Mouse (Mus musculus): Measurements from ENCODE around the gene Psmc5.
"Not testable (repeated sequence)": the region's sequence is repeated elsewhere in the genome, so short reads cannot be mapped to it uniquely, and the experiment has no call there.

The Psmc5 gene

DNA sequence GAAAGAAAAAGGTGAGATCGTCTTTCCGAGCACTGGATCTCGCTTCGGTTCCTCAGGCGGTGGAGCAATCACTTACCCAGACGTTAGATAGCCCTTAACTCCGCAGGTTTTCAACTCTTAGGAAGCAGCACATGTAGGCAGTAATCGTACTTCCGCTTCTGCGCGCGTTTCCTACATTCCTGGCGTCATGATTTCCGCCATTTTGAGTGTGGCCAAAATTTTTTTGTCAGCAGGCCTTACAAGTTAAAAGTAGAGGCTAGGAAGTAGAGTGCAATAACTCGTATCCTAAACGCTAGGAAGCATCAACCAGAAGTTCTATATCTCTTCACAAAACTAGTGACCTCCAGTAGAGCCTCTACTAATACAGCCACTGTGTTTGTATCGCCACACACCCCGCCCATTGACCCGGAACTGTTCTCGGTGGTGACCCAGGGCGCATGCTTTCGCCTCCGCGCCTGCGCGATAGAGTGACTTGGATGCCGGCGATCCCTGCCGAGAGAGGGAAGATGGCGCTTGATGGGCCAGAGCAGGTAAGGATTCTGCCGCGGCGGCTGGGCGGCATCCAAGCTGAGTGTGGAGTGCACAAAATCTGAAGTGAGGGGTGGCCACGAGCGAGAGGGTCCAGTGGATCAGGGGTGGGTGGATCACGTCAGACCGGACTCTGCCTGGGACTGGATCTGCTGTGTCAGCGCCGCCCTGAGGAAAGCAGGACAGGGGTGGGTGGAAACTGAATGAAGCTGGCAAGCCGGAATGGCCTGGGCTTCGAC, at the start of gene Psmc5, which contains the start of gene Ftsj3:
TSS of gene Psmc5 (plus strand) at position 470 of the 767 bp plus-strand sequence.
TSS of gene Ftsj3 (minus strand) at position 395 of the 767 bp plus-strand sequence.
- DNase-seq, result peak; percentile 99

DNA sequence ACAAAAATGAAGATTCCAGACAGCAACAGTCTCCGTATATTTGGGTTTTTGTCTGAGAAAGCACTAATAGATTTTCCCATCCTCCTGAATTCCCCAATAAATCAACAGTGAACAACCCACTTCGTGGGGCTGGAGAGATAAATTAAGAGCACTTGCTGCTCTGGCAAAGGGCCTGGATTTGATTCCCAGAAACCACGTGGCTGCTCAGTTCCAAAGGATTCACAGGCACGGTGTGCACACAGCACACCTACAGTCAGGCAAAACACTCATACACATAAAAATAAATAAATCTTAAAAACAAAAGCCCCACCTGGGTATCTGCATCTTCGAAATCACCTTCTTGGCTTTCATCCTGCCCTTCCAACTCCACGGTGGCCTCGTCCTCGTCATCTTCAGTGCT, 43.2 kb upstream of the Psmc5 start:
- DNase-seq, result no peak

DNA sequence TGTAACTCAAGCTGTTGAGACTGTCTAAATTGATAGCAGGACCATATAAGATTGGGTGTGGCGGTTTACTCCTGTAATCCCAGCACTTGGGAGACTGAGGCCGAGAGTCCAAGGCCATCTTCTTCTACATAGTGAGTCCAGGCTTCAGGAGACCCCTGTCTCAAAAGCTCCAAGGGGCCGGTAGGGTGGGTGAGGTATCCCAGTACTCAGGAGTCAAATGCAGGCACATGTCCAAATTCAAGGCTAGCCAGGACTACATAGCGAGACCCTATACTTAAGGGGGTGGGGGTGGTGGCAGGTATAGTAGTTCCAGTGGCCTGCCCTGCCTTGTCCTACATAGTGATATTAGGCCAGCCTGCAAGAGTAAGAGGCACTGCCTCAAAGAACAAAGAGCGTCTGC, 41.1 kb upstream of the Psmc5 start:
- DNase-seq, result no peak

DNA sequence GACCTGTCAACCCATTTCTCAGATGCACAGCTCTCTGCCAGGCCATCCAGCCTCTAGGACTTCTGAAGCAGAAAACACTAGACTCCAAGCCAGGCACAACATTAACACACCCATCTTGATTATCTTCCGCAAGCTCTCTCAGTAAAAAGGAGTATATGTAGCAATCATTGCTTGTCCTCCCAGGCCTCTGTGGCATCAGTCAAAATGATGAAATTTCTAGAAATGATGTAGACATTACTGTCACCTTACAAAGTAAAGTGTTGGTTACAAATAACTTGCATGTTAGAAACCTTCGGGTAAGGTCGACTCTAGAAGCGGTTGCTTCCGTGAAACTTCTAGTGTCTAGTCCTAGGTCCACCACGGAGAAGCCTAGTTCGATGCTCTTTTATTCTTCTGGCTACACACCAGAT, 40.5 kb upstream of the Psmc5 start:
- DNase-seq, result no peak

DNA sequence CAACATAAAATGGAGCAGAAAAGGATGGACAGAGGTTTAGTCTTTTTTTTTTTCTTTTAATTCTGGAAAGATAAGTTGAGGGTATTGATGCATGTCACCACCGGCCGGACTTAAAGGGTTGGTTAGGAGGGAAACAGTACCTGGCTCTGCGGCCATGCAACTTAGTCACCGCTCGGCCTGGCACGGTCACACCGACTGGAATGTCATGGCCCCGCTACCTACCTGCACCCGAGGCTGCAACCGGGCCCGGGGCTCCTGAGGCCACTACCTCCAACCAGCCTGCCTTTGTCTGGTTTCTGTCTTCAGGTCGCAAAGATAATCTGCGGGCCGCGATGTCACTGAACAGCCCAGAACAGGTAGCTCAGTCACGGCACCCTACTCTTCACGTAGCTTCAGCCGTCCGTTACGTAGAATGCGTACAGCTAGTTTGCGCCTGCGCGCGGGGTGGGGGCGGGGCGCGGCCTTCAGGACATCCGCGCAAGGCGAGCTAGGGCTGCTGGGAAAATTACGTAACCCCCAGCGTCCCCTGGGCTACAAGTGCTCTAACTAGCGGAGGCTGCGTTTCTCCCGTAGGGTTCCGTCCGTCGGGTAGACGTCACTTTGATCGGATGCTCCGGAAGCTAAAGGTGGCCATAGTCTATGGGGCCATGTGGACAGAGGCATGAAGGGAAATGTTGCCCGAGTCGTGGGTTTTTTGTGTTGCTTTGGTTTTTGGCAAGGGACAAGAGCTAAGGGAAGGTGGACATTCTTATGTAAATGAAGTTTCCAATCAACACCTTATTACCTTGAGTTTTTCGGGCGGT, 39.8 kb upstream of the Psmc5 start, which contains the start of gene Ccdc47:
TSS of gene Ccdc47 (minus strand) at position 418 of the 803 bp plus-strand sequence.
- peak; percentile 98 for DNase-seq

DNA sequence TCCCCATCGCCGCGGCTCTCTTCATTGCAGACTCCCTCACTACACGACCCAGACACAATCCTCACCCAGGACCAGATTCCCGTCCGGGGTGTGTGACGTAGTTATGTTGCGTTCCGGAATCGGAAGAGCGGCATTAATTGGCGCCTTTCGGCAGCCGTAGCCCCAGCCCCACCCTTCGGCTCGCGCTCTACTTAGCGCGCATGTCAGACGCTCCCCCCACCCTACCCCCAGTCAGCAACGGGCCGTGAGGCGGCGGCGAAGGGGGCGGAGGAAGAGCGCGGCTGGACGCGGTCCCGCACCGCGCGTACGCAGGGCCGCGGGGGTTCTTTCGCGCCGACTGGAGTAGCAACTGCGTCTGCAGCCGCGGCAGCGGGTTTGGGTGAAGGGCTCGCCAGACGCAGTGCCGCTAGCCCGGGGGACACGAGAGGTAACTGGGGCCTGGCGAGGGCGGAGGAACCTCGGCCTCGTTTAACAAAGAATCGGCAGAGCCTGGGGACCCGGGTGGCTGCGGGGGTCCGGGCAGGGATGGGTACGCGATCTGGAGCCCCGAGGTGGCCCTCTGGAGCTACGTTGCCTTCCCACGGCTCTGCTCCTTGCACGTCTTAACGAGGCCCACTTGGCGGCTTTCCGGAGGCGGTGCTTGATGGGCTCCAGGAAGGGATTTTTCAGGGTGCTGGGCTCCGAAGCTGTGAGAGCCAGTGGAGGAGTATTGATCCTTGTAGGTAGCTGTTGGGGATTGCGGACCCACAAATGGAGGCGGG, 39.0 kb upstream of the Psmc5 start, which contains the start of gene Ddx42:
TSS of gene Ddx42 (plus strand) at position 197 of the 761 bp plus-strand sequence.
- peak; percentile 93 for DNase-seq

DNA sequence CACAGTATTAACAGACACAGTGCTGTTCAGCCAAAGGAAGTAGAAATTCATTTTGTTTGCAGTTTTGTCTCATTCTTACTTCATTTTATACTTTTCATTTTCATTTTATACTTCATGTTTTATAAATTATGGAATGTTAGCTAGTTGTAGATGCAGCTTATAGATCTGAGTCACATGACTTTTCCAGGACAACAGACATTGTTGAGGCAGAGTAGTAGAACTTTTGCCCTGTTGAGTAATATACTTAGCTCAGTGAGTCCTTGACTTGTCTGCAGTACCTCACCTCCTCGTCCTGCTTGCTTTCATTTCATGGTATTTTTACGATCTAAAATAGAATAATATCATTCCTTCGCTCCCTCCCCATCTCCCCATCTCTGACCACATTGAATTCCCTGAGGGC, 35.4 kb upstream of the Psmc5 start:
- no peak for DNase-seq

DNA sequence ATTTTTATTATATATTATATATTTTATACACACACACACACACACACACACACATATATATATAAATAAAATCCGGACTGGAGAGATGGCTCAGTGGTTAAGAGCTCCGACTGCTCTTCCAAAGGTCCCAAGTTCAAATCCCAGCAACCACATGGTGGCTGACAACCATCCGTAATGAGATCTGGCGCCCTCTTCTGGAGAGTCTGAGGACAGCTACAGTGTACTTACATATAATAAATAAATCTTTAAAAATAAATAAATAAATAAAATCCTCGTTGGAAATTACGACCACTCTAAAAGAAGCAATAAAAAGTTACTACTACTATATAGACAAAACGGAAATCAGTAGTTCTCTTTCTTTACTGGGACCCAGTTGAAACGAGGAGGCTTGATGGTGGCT, 22.0 kb upstream of the Psmc5 start:
- DNase-seq, result not testable (repeated sequence)

DNA sequence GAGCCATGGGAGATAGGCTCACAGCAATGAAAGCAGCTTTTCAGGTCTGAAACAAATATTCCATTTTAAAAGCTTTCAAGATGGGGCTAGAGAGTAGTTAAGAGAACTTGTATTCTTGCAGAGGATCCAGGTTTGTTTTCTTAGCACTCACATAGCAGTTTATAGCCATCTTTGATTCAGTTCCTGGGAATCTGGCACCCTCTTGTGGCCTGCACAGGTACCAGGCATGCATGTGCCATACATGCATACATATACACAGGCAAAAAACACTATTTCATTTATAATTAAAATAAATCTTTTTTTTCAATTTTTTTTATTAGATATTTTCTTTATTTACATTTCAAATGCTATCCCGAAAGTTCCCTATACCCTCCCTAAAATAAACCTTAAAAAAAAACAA, 9.1 kb upstream of the Psmc5 start:
- no peak for DNase-seq

DNA sequence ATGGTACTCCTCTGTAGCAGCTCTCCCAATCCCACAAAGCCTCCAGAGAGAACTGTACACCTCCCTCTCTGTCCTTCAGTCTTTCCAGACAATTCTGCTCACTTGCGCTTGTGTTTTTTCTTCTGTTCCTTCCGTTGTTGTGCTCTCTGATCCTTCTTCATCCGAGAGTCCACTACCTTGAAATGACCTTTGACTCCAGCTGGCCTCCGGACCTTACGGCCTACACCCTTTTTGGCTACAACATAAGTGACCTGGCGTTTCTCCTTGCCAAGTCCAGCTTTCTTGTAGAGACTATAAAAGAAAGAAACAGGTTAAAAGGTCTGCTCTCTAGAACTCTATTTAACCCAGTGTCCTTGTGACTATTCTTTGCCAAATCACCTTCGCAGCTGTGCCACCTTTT, 6.6 kb upstream of the Psmc5 start:
- DNase-seq, result peak; percentile 73

DNA sequence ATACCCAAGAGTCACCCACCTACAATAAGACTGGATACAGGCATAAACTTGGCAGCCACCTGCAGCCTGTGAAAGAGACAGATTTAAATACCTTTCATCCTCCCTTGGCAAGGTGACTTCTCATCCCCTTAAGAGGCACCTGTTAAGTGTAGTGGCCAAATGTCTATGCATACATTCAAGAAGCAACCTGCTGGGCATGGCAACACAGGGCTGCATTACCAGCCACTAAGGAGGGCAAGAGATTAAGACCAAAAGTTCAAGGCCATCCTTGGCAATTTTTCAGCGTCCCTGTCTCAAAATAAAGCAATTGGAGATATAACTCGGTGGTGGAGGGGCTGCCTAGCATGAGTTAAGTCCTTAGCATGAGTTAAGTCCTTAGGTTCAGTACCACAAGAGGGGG, 1.2 kb upstream of the Psmc5 start:
- no peak for DNase-seq

DNA sequence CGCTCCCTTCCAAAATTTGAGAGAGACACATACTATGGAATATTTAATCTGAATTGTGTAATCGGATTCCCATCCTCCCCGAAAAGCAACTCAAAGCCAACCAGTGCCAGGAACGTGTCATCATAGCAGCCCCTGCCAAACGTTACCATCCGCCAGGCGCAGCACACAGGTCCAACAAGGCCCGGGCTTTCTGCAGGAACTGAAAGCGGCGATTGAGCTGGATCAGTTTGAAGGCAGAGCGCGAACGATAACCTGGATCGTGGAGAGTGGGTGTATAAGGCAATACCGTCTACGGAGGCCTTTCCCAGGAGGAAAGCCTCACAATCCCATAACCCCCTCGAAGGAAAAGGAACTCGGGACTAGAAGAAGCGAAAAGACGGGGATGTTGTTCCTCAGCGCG, 780 bp upstream of the Psmc5 start:
- DNase-seq, result no peak

DNA sequence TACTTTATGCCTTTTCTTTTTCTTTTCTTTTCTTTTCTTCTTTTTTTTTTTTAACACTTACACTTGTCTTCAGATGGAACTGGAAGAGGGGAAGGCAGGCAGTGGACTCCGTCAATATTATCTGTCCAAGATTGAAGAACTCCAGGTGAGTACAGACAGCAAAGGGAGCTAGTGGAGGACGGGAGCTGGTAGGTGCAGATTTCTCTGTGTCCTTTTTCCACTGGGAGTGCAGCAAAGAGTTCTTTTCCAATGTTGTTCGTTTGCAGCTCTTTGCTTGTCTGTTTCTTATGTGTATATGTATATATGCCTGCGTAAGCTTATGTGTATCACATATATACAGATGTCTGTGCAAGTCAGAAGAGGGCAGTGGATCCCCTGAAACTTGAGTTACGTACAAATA, 821 bp downstream of the Psmc5 start:
- DNase-seq, result peak; percentile 60

DNA sequence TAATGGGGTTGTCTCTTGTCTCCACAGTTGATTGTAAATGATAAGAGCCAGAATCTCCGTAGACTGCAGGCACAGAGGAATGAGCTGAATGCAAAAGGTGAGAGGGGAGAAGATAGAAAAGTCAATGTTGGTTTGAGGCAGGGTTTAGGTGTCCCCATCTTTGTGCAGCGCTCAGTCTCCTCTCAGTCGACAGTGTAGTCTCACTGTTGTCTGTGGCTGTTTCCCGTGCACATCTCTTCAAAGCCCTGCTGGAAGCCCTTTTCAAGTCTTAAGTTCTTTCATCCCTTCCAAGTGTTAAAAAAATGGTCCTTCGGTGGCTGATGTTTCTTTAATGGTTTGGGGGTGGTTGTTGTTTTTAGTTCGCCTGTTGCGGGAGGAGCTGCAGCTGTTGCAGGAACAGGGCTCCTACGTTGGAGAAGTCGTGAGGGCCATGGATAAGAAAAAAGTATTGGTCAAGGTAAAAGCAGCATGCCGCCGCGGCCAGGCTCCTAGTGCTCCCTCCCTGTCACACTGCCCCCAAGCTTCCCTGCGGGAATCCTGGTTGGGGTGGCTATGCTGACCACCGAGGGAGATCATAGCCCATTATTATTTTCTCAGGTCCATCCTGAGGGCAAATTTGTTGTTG, 5.0 kb downstream of the Psmc5 start:
- no peak for DNase-seq

DNA sequence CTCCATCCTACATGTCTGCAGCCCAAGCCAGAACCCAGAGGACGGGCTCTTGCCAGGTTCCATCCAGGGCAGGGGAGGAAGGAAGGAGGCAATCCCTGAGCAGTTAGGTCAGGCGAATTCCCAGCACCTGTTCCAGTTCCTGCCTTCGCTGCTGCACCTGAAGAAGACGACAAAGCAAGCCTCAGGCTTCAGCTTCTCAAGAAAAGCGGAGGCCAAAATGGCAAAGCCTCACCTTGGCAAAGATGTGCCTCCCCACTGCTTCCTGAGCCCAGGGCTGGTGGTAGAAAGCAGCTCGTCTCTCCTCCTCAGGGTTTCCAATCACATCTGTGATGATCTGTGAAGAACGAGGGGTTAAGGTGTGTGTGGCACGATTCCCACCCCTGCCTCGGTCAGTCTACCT, 8.0 kb downstream of the Psmc5 start:
- no peak for DNase-seq

DNA sequence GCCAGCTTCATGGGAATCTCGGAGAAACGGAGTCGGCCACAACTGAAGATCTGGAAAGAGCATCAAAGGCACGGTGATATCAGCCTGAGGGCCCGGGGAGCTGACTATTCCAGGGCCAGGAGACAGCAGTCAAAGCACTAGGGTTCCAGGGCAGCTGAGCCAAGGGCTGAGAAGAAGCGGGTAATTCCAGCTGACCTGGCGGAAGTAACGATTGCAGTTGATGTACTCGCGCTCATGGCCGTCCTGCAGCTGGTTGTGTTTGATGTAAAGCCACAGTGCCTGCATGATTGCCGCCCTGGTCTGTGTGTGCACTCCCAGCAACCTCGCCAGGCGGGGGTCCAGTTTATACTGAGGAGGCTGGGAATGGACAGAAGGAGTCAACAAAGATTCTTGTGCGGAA, 9.0 kb downstream of the Psmc5 start:
- DNase-seq, result no peak

DNA sequence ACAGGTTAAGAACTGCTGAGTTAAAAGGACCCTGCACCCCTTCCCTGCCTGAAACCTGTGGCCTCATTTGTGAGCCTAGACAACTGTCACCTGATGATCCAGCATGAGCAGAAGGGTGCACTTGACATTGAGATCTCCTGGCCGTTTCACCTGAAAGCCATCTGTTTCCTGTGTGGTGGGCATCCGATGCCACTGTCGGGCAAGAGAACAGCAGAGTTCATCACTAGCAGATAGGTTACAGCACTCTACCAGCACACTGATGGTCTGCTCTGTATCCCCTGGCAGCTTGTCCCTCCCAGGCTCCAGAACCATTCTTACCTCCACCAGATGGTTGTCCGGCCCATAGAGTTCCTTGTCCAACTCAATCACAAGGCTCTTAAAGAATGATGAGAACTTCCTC, 9.6 kb downstream of the Psmc5 start:
- DNase-seq, result no peak

DNA sequence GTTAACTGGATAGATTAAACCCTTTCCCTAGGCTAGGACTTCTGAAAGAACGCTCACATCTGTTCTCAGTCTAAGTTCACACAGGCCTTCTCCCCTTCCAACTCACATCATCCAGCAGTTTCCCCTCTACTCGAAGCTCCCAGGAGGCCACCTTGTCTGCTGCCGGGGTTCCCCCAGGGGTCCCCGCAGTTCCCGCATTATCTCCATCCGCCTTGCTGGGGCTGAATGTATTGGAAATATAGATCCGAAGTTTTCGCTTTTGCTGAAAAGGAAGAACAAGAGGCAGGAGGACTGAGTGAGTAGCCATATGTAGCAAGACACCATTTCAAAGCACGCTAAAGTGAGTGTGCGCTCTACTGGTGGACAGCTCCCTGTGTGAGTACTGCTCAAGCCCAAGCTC, 10.5 kb downstream of the Psmc5 start:
- DNase-seq, result no peak

DNA sequence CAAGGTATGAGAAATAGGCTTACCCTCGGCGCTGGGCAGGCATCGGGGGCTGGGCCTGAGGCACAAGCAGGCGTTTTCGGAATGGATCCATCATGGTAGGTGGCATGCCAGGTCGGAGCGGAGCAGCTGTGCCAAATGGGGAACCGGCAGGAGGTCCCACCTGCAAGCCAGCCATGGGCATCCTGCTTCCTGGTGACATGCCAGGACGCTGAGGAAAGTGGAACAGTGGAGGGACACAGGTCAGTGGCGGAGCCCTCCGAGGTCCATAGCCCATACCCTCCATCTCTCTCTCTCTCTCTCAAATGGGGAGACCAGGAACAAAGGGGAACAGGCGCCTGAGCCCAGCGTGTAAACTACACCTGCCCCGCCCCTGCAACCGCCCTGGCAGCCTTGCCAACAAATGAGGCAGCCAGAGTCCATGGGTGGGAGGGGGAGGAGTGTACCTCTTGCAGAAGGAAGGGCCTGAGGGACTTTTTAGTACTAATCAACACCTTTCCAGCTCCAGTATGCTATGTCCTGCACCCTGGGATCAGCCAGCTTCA, 11.4 kb downstream of the Psmc5 start:
- peak; percentile 73 for DNase-seq

DNA sequence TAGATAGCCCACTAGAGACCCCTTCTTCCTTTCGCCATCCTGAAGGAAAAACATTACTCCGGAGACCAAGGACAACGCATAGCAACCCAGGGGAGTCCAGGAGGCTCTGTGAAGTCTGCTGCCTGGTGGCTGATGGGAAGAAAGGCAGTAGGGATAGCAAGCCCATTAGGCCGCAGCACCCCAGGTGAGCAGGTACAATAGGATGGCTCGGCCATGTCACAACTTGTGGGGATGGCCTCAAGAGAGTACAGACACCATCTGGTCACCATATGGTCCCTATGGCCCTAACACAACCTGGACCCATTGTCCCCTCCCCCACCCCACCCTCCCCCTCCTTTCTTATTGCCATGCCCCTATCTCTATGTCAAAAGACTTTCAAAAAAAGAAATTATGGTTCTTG, 11.9 kb downstream of the Psmc5 start:
- DNase-seq, result no peak

DNA sequence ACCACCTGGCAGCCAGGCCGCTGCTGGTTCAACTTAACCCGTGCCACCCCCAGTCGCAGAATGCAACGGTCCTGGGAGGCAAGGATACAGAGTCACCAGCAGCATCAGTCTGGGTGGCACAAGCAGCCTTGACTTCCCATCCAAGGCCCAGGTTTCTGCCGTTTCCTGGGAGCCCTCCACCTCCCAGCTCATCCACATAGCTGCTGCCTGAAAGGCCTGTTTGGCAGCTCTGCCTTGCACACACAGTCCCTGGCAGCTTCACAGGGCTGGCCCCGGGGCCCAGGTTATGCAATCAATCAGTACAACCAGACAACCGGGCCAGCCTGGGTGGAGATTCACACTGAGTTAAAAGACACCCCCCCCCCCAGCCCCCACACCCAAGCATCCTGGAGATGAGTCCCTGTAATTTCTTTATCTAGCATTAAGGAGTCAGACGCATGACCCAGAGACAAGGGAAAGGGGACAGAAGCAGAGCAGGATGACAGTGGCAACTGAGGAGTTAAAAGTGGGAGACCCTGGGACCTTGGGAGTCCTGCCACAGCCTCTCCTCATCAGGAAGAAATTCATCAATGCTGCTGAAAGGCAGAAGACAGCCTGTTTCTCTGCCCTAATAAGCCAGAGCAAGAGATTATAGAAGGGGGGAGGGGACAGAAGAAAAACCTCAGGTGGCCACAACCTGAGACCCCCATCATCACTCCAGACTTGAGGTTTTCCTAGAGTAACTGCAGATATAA, 12.5 kb downstream of the Psmc5 start:
- DNase-seq, result peak; percentile 82

DNA sequence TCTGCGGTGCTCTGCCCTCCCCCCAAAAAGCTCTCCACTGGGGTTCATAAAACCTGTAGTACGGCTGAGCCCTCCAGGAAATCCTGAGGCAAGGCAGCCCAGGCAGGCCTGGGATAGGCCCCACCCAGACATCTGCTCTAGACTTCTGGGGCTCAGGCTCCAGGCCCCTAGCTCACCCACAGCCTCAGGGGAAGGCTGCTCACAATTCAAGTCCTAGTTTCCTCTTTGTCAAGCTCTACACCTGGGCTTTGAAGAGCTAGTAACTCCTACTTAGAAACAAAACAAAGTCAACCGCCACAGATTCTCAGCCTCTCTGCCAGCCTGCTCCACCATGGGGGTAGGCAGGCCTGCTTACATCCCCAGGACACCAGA, 13.1 kb downstream of the Psmc5 start:
- DNase-seq, result peak; percentile 35

Measured in kidney, adult 9 months (tissue).